ENCODE assay signal across 10 mouse cellular contexts in the genomic region with DNA sequence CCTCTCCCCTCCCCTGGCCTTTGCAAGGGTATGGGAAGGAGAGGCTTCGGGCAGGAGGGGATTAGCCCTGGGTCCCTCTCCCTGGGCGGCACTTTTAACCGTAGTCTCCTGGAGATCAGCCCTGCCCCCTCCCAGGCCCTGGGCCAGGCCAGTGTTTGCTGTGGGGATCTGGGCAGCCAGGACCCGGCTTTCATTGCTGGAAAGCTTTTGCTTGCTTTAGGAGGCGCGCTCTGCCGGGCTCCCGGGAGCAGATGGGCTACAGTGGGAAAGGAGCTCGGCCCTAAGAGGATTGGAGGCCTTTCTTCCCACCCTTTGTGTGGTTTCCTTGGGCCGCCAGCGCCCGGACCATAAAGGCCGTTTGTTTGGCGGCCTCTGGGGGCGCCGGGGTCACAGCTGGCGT. TPM values are rescaled to one million over a fixed set of nuclear protein-coding genes. Genes with fewer than 3 reads are reported as not detected.
DNase-seq lines count a peak whose midpoint lies in the region; ATAC-seq and TF ChIP-seq lines count a peak whose summit lies in the region.
"Had no signal": no experiment of that assay in that cellular context is flagged by ENCODE, and none has a peak within 500 bp of the region (broad histone marks: within the 10 kb centered on the region; RNA-seq: fewer than 3 reads in every experiment).

No protein-coding gene starts in this region.

- H3K4me2 ChIP-seq in embryonic facial prominence, embryonic 13.5 days = 0 out of 2 replicates have a peak overlapping the region, but pooled peaks have one; percentile 7
- H3K4me2 ChIP-seq in intestine, embryonic 16.5 days (ENCODE audit: low read depth, low read length) = 0 out of 2 replicates have a peak overlapping the region, but pooled peaks have one; percentile 3
- no peak overlapping the region for H3K4me2 ChIP-seq in neural tube, embryonic 15.5 days

- H3K27ac ChIP-seq in embryonic facial prominence, embryonic 13.5 days = no peak overlapping the region
- no peak overlapping the region; the same call in 1 of the 2 replicates for H3K27ac ChIP-seq in intestine, embryonic 16.5 days (ENCODE audit: low read length)
- 0 out of 2 replicates have a peak overlapping the region, but pooled peaks have one; percentile 4 for H3K27ac ChIP-seq in neural tube, embryonic 15.5 days (replicated peaks)
- H3K27ac ChIP-seq in layer of hippocampus, adult 2 months = no peak overlapping the region
- H3K27ac ChIP-seq: left cerebral cortex, adult 2 months; macrophage had no signal

- H3K9ac ChIP-seq in embryonic facial prominence, embryonic 13.5 days = peak overlapping the region; percentile 23; the same call in 1 of the 2 replicates
- peak overlapping the region; percentile 56 for H3K9ac ChIP-seq in intestine, embryonic 16.5 days (ENCODE audit: low read depth, low read length)
- no peak overlapping the region for H3K9ac ChIP-seq in neural tube, embryonic 15.5 days (replicated peaks)

- H3K27me3 ChIP-seq in embryonic facial prominence, embryonic 13.5 days = peaks cover 13% of the 10 kb centered on the region
- no peaks in the 10 kb centered on the region for H3K27me3 ChIP-seq in intestine, embryonic 16.5 days (replicated peaks; ENCODE audit: control insufficient read depth, insufficient read depth, low read length)
- no peaks in the 10 kb centered on the region for H3K27me3 ChIP-seq in neural tube, embryonic 15.5 days (replicated peaks)

- WGBS in embryonic facial prominence, embryonic 13.5 days = 6% methylated on average over 17 of the region's 17 CpGs
- 13% methylated on average over 17 of the region's 17 CpGs for WGBS in intestine, embryonic 16.5 days
- 7% methylated on average over 17 of the region's 17 CpGs for WGBS in neural tube, embryonic 15.5 days

- H3K4me3 ChIP-seq in embryonic facial prominence, embryonic 13.5 days = no peak overlapping the region
- H3K4me3 ChIP-seq in intestine, embryonic 16.5 days (ENCODE audit: low read length) = no peak overlapping the region
- H3K4me3 ChIP-seq in neural tube, embryonic 15.5 days (replicated peaks) = no peak overlapping the region
- no peak overlapping the region for H3K4me3 ChIP-seq in layer of hippocampus, adult 2 months
- H3K4me3 ChIP-seq: left cerebral cortex, adult 2 months had no signal

- no peaks in the 10 kb centered on the region for H3K9me3 ChIP-seq in embryonic facial prominence, embryonic 13.5 days
- no peaks in the 10 kb centered on the region for H3K9me3 ChIP-seq in intestine, embryonic 16.5 days (ENCODE audit: control insufficient read depth, low read length)
- no peaks in the 10 kb centered on the region for H3K9me3 ChIP-seq in neural tube, embryonic 15.5 days (replicated peaks)

- intact Hi-C loops in heart, postnatal 25 days (cut with DNase I) = no loop called here

- H3K4me1 ChIP-seq in embryonic facial prominence, embryonic 13.5 days = peaks cover 32% of the 10 kb centered on the region
- H3K4me1 ChIP-seq in intestine, embryonic 16.5 days (ENCODE audit: control insufficient read depth, insufficient read depth, low read length) = peaks cover 15% of the 10 kb centered on the region
- peaks cover 31% of the 10 kb centered on the region for H3K4me1 ChIP-seq in neural tube, embryonic 15.5 days

- DNase-seq in cerebellum, postnatal 10 days = peak; percentile 46 to 51
- no peak for DNase-seq in natural killer cell, adult 2 months (ENCODE audit: low spot score in 2 of 2)
- no peak for DNase-seq in heart, postnatal 25 days (ENCODE audit: low spot score)
- no peak for DNase-seq in layer of hippocampus, adult 2 months (ENCODE audit: low spot score in 2 of 2)

- H3K36me3 ChIP-seq in embryonic facial prominence, embryonic 13.5 days = no peaks in the 10 kb centered on the region
- H3K36me3 ChIP-seq in intestine, embryonic 16.5 days (ENCODE audit: control insufficient read depth, insufficient read depth, low read length) = no peaks in the 10 kb centered on the region
- no peaks in the 10 kb centered on the region for H3K36me3 ChIP-seq in neural tube, embryonic 15.5 days

- ATAC-seq in cerebellum, adult (ENCODE audit: insufficient number of reproducible peaks, low FRiP score, low TSS enrichment) = no peak
- ATAC-seq in embryonic facial prominence, embryonic 13.5 days (ENCODE audit: insufficient number of reproducible peaks, insufficient read depth, low FRiP score, low TSS enrichment, low read depth) = no peak
- ATAC-seq in intestine, embryonic 16.5 days = peak; percentile 32
- ATAC-seq in neural tube, embryonic 15.5 days (ENCODE audit: low FRiP score) = 0 out of 2 replicates have a peak, but pooled peaks have one; percentile 13

- no peak for TF ChIP-seq CTCF in layer of hippocampus, adult 2 months (conservative IDR thresholded peaks at IDR 0.05)

RNA-seq across cellular contexts. Expression of a gene that starts 24.2 kb away (rescaled TPM):
- 38.0 and 40.2 TPM in 2 replicates for polyA plus RNA-seq in embryonic facial prominence, embryonic 13.5 days (2015; fragmentation: Nextera tagmentation; extraction: Ambion mirVana)
- 76.3 and 77.6 TPM in 2 replicates for polyA plus RNA-seq in intestine, embryonic 16.5 days (2015; fragmentation: Nextera tagmentation; extraction: Ambion mirVana)
- polyA plus RNA-seq in neural tube, embryonic 15.5 days (2015; fragmentation: Nextera tagmentation; extraction: Ambion mirVana) = 62.0 and 62.4 TPM in 2 replicates
- total RNA-seq in heart, postnatal 25 days (2021) = 10 to 100 TPM; 47.0 to 48.4 TPM
- 10 to 100 TPM; 51.1 to 52.0 TPM for total RNA-seq in layer of hippocampus, adult 2 months (2021)

RNA-seq across cellular contexts. Expression of a gene that starts 26.0 kb away (rescaled TPM):
- 7.9 and 13.3 TPM in 2 replicates for polyA plus RNA-seq in embryonic facial prominence, embryonic 13.5 days (2015; fragmentation: Nextera tagmentation; extraction: Ambion mirVana)
- polyA plus RNA-seq in intestine, embryonic 16.5 days (2015; fragmentation: Nextera tagmentation; extraction: Ambion mirVana) = 3.1 and 3.5 TPM in 2 replicates
- polyA plus RNA-seq in neural tube, embryonic 15.5 days (2015; fragmentation: Nextera tagmentation; extraction: Ambion mirVana) = 13.7 and 21.3 TPM in 2 replicates
- under 1 TPM; 0.49 to 0.89 TPM for total RNA-seq in heart, postnatal 25 days (2021)
- total RNA-seq in layer of hippocampus, adult 2 months (2021) = 10 to 100 TPM; 21.8 to 22.1 TPM

RNA-seq across cellular contexts. Expression of a gene that starts 31.1 kb away (rescaled TPM):
- 15.8 and 17.9 TPM in 2 replicates for polyA plus RNA-seq in embryonic facial prominence, embryonic 13.5 days (2015; fragmentation: Nextera tagmentation; extraction: Ambion mirVana)
- polyA plus RNA-seq in intestine, embryonic 16.5 days (2015; fragmentation: Nextera tagmentation; extraction: Ambion mirVana) = 28.4 and 32.9 TPM in 2 replicates
- 28.4 and 29.0 TPM in 2 replicates for polyA plus RNA-seq in neural tube, embryonic 15.5 days (2015; fragmentation: Nextera tagmentation; extraction: Ambion mirVana)
- 10 to 100 TPM; 35.2 to 41.2 TPM for total RNA-seq in heart, postnatal 25 days (2021)
- total RNA-seq in layer of hippocampus, adult 2 months (2021) = 10 to 100 TPM; 40.0 to 41.8 TPM

RNA-seq across cellular contexts. Expression of a gene that starts 36.8 kb away (rescaled TPM):
- 18.3 and 19.8 TPM in 2 replicates for polyA plus RNA-seq in embryonic facial prominence, embryonic 13.5 days (2015; fragmentation: Nextera tagmentation; extraction: Ambion mirVana)
- 60.4 and 60.6 TPM in 2 replicates for polyA plus RNA-seq in intestine, embryonic 16.5 days (2015; fragmentation: Nextera tagmentation; extraction: Ambion mirVana)
- 33.7 and 40.5 TPM in 2 replicates for polyA plus RNA-seq in neural tube, embryonic 15.5 days (2015; fragmentation: Nextera tagmentation; extraction: Ambion mirVana)
- total RNA-seq in heart, postnatal 25 days (2021) = 10 to 100 TPM; 46.0 to 46.8 TPM
- 10 to 100 TPM; 48.1 to 48.3 TPM for total RNA-seq in layer of hippocampus, adult 2 months (2021)

Comparison
In these comparisons a context has a peak if more than half of its experiments do, and no peak if none do; other contexts are left out.
1. DNase-seq: peak in cerebellum, postnatal 10 days (2 of 2); none in natural killer cell, adult 2 months (0 of 2), heart, postnatal 25 days (single experiment) and layer of hippocampus, adult 2 months (0 of 2).
2. ATAC-seq: peak in intestine, embryonic 16.5 days (single experiment) and neural tube, embryonic 15.5 days (single experiment); none in cerebellum, adult (single experiment) and embryonic facial prominence, embryonic 13.5 days (single experiment).